Mouse (Mus musculus) erythroblast, embryonic 14.5 days (primary cell): ENCODE measurements at regions not wholly inside any gene's neighbourhood (a gene's known extent, or its start where the extent isn't known, plus 50 kb on each side); places are given as distances from the start of the nearest gene placed in this dataset.

Experiments
- GATA1 ChIP-seq: IDR thresholded peaks from 2 replicates; pipeline ENCODE4 v1.6.1; 2012; ENCODE audit warnings: low read length, inconsistent platforms, mixed read lengths
- TAL1 ChIP-seq: IDR thresholded peaks from 3 replicates; pipeline ENCODE4 v1.6.1; 2012; ENCODE audit warnings: low read length, inconsistent platforms, mixed read lengths

DNA sequence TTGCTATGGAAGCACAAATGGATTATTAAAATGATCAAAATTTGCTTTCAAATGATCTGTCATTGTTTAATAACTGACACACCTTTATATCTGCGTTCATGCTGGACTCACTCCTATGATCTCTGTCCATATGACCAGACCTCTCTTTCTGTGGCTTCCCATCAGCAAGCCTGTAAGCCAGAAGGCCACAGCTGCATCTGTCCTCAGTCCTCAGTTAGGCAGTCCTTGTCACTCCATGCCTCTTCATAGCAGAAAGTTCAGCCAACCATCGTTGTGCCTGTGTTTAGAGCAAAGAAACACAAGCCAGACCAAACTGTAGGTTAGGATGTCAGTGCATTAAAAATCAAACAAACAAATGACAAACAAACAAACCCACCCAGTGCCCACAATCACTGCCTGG, 107.2 kb upstream of the Tsc22d1 start:
- no peak for TF ChIP-seq GATA1
- no peak for TF ChIP-seq TAL1
